Mouse (Mus musculus): ENCODE measurements at regions not wholly inside any gene's neighbourhood (a gene's known extent, or its start where the extent isn't known, plus 50 kb on each side); places are given as distances from the start of the nearest gene placed in this dataset.

- Histone ChIP-seq H3K27ac (replicated peaks) (no peak overlapping the region), H3K36me3 (ENCODE audit: control insufficient read depth, insufficient read depth, low read length) (no peaks in the 10 kb centered on the region), H3K9ac (ENCODE audit: low read length) (no peak overlapping the region), H3K4me1 (replicated peaks; ENCODE audit: control insufficient read depth, insufficient read depth) (no peaks in the 10 kb centered on the region), H3K27me3 (ENCODE audit: control insufficient read depth, insufficient read depth, low read length) (no peaks in the 10 kb centered on the region), H3K4me3 (ENCODE audit: low read depth, low read length) (no peak overlapping the region), H3K9me3 (ENCODE audit: control insufficient read depth, low read length) (no peaks in the 10 kb centered on the region), H3K4me2 (replicated peaks; ENCODE audit: low read depth) (no peak overlapping the region)
- WGBS, result 56% methylated on average over 7 of the region's 7 CpGs
- TF ChIP-seq CTCF (IDR thresholded peaks at IDR 0.05; ENCODE audit: low read depth), result no peak
- TF ChIP-seq EP300 (optimal IDR thresholded peaks at IDR 0.05), result no peak
- DNase-seq (ENCODE audit: low spot score) (no peak), ATAC-seq (ENCODE audit: low FRiP score, low TSS enrichment) (peak; percentile 79)
Measured at GRCm38 (mm10) chr6:51059923-51060847, 372.3 kb upstream of the Nfe2l3 start.

- TF ChIP-seq EP300 (optimal IDR thresholded peaks at IDR 0.05), result no peak
- TF ChIP-seq CTCF (IDR thresholded peaks at IDR 0.05; ENCODE audit: low read depth), result no peak
- no peak overlapping the region for H3K9ac ChIP-seq (ENCODE audit: low read length)
- no peak overlapping the region for H3K4me3 ChIP-seq (ENCODE audit: low read depth, low read length)
- H3K27me3 ChIP-seq (ENCODE audit: control insufficient read depth, insufficient read depth, low read length), result no peaks in the 10 kb centered on the region
- H3K4me1 ChIP-seq (replicated peaks; ENCODE audit: control insufficient read depth, insufficient read depth), result no peaks in the 10 kb centered on the region
- H3K4me2 ChIP-seq (replicated peaks; ENCODE audit: low read depth), result no peak overlapping the region
- no peaks in the 10 kb centered on the region for H3K36me3 ChIP-seq (ENCODE audit: control insufficient read depth, insufficient read depth, low read length)
- DNase-seq (ENCODE audit: low spot score), result no peak
- no peak for ATAC-seq (ENCODE audit: low FRiP score, low TSS enrichment)
- H3K27ac ChIP-seq (replicated peaks), result no peak overlapping the region
- 49% methylated on average over 17 of the region's 17 CpGs for WGBS
- H3K9me3 ChIP-seq (ENCODE audit: control insufficient read depth, low read length), result no peaks in the 10 kb centered on the region
Measured at GRCm38 (mm10) chr6:51060848-51061535, 371.5 kb upstream of the Nfe2l3 start.

GRCm38 (mm10) chr6:51065156-51065555 is 367.3 kb upstream of the Nfe2l3 start:
- no peak overlapping the region for H3K4me3 ChIP-seq (ENCODE audit: low read depth, low read length)
- no peak overlapping the region for H3K27ac ChIP-seq (replicated peaks)
- H3K36me3 ChIP-seq (ENCODE audit: control insufficient read depth, insufficient read depth, low read length), result no peaks in the 10 kb centered on the region
- no peaks in the 10 kb centered on the region for H3K27me3 ChIP-seq (ENCODE audit: control insufficient read depth, insufficient read depth, low read length)
- no peaks in the 10 kb centered on the region for H3K4me1 ChIP-seq (replicated peaks; ENCODE audit: control insufficient read depth, insufficient read depth)
- H3K9me3 ChIP-seq (ENCODE audit: control insufficient read depth, low read length), result no peaks in the 10 kb centered on the region
- DNase-seq (ENCODE audit: low spot score), result no peak
- no peak overlapping the region for H3K9ac ChIP-seq (ENCODE audit: low read length)
- H3K4me2 ChIP-seq (replicated peaks; ENCODE audit: low read depth), result no peak overlapping the region
- TF ChIP-seq CTCF (IDR thresholded peaks at IDR 0.05; ENCODE audit: low read depth) (no peak), EP300 (optimal IDR thresholded peaks at IDR 0.05) (no peak)
- no peak for ATAC-seq (ENCODE audit: low FRiP score, low TSS enrichment)
- WGBS, result 59% methylated on average over 6 of the region's 6 CpGs

GRCm38 (mm10) chr6:51067332-51067731 is 365.1 kb upstream of the Nfe2l3 start:
- no peak for TF ChIP-seq CTCF (IDR thresholded peaks at IDR 0.05; ENCODE audit: low read depth)
- no peak for TF ChIP-seq EP300 (optimal IDR thresholded peaks at IDR 0.05)
- WGBS, result 93% methylated on average over 11 of the region's 11 CpGs

GRCm38 (mm10) chr6:51069945-51070344 is 362.5 kb upstream of the Nfe2l3 start:
- Histone ChIP-seq H3K36me3 (ENCODE audit: control insufficient read depth, insufficient read depth, low read length) (no peaks in the 10 kb centered on the region), H3K9ac (ENCODE audit: low read length) (no peak overlapping the region), H3K4me3 (ENCODE audit: low read depth, low read length) (no peak overlapping the region), H3K4me2 (replicated peaks; ENCODE audit: low read depth) (no peak overlapping the region), H3K9me3 (ENCODE audit: control insufficient read depth, low read length) (no peaks in the 10 kb centered on the region), H3K27me3 (ENCODE audit: control insufficient read depth, insufficient read depth, low read length) (no peaks in the 10 kb centered on the region), H3K27ac (replicated peaks) (no peak overlapping the region), H3K4me1 (replicated peaks; ENCODE audit: control insufficient read depth, insufficient read depth) (no peaks in the 10 kb centered on the region)
- no peak for DNase-seq (ENCODE audit: low spot score)
- ATAC-seq (ENCODE audit: low FRiP score, low TSS enrichment), result no peak
- WGBS, result 33% methylated on average over 5 of the region's 5 CpGs
- TF ChIP-seq EP300 (optimal IDR thresholded peaks at IDR 0.05), result no peak
- no peak for TF ChIP-seq CTCF (IDR thresholded peaks at IDR 0.05; ENCODE audit: low read depth)

More at GRCm38 (mm10) chr6:51067332-51067731, 365.1 kb upstream of the Nfe2l3 start:
- Histone ChIP-seq H3K36me3 (ENCODE audit: control insufficient read depth, insufficient read depth, low read length) (no peaks in the 10 kb centered on the region), H3K27me3 (ENCODE audit: control insufficient read depth, insufficient read depth, low read length) (no peaks in the 10 kb centered on the region), H3K4me2 (replicated peaks; ENCODE audit: low read depth) (no peak overlapping the region), H3K4me1 (replicated peaks; ENCODE audit: control insufficient read depth, insufficient read depth) (no peaks in the 10 kb centered on the region), H3K4me3 (ENCODE audit: low read depth, low read length) (no peak overlapping the region), H3K9me3 (ENCODE audit: control insufficient read depth, low read length) (no peaks in the 10 kb centered on the region), H3K9ac (ENCODE audit: low read length) (no peak overlapping the region), H3K27ac (replicated peaks) (no peak overlapping the region)
- ATAC-seq (ENCODE audit: low FRiP score, low TSS enrichment) (no peak), DNase-seq (ENCODE audit: low spot score) (no peak)

GRCm38 (mm10) chr6:51071243-51071642 is 361.2 kb upstream of the Nfe2l3 start:
- Histone ChIP-seq H3K27me3 (ENCODE audit: control insufficient read depth, insufficient read depth, low read length) (no peaks in the 10 kb centered on the region), H3K27ac (replicated peaks) (no peak overlapping the region), H3K4me2 (replicated peaks; ENCODE audit: low read depth) (no peak overlapping the region), H3K4me1 (replicated peaks; ENCODE audit: control insufficient read depth, insufficient read depth) (no peaks in the 10 kb centered on the region), H3K36me3 (ENCODE audit: control insufficient read depth, insufficient read depth, low read length) (no peaks in the 10 kb centered on the region), H3K4me3 (ENCODE audit: low read depth, low read length) (no peak overlapping the region), H3K9me3 (ENCODE audit: control insufficient read depth, low read length) (no peaks in the 10 kb centered on the region), H3K9ac (ENCODE audit: low read length) (no peak overlapping the region)
- TF ChIP-seq EP300 (optimal IDR thresholded peaks at IDR 0.05) (no peak), CTCF (IDR thresholded peaks at IDR 0.05; ENCODE audit: low read depth) (no peak)
- no peak for ATAC-seq (ENCODE audit: low FRiP score, low TSS enrichment)
- no peak for DNase-seq (ENCODE audit: low spot score)
- 54% methylated on average over 9 of the region's 9 CpGs for WGBS

Data from stomach, postnatal 0 days (tissue).